Mouse (Mus musculus) adrenal gland, adult (tissue): ENCODE measurements around the gene Brd3.
"Not testable (repeated sequence)": the region's sequence is repeated elsewhere in the genome, so short reads cannot be mapped to it uniquely, and the experiment has no call there.

Experiments used
- DNase-seq, 2 experiments: peaks; one replicate each; pipeline ENCODE4 v3.0.0; 2022 to 2023; ENCODE audit warnings: low spot score in 1 of 2; ENCODE audit not compliant: inconsistent age in 2 of 2

Brd3 gene

GRCm38 (mm10) chr2:27507562-27507961 lies at the start of gene Brd3:
Gene Brd3 (minus strand): TSS chr2:27507662.
- DNase-seq: no peak

DNA sequence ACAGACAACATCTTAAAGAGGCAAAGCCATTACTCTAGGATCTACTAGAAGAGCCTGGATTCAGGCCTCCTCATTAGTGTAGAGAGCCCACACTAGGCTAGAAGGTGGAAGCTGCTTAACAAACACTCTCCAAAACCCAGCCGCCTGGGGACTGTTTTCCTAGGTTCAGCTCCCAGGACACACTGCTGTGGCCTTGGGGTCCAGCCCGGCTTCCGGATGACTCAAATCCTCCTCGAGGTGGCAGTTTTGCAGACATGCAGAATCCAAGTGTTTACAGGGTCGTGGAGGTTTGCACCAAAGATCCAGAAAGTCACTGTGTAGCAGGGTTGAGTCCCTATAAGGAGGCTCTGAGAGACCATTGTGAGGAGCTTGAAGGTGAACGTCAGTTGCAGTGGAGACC lies 49.5 kb upstream of the Brd3 start:
- peak; percentile 38 to 69 for DNase-seq

DNA sequence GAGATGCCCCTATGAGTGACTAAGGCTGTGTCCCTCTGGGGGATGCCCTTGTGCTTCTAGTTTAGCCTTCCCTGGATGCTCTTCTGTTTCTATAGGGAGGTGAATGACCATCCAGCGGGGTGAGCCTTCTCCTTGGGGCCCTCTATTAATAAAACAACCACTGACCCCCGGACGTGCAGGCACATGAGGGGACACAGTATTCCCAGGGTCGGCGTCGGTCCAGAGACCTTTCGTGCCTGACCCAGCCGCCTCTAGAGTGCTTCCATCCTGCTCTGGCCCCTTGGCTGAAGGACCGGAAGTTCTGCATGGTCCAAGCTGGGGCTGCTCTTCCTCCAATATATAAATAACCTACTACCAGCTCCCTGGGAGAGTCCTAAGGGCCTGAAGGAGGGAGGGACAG lies 46.8 kb upstream of the Brd3 start:
- peak; percentile 59 to 67 for DNase-seq

GRCm38 (mm10) chr2:27552620-27553287 lies 45.3 kb upstream of the Brd3 start:
- DNase-seq: peak; percentile 70 to 93

DNA sequence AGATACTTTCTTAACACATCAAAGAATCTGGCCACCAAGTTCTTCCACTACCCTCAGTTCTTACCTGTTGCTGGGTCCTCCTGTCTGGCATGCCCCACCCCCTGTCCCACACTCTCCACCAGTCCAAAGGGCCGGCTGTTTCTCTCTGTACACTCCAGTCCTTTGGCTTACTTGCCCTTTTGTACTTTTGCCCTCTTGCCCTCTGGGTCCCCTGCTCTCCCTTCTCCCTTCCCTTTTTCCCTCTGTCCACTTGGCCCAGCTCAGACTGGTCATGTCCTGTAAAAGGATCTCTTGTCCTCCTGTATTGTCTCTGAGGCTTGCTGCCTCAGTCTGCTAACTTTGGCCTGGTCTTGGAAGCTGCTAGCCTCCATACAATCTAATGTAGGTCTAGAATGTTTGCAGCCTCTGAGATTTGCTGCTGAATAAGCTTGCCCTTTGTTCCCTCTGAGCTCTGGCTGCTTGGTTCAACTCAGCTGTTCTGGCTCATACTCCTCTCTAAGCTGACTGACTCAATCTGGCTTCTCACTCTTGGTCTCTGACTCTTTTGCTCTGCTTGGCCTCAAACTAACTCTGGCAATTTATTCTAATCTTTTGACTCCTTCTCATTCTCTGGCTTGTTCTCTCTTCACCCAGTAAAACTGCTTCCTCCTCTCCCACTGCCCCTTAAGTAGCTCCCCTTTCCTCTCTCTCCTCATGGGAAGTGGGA lies 41.4 kb upstream of the Brd3 start:
- no peak for DNase-seq

- no peak for DNase-seq
These were observed 40.5 kb upstream of the Brd3 start for GRCm38 (mm10) chr2:27547986-27548385.

- no peak for DNase-seq
These were observed 39.9 kb upstream of the Brd3 start for GRCm38 (mm10) chr2:27547326-27547725.

DNA sequence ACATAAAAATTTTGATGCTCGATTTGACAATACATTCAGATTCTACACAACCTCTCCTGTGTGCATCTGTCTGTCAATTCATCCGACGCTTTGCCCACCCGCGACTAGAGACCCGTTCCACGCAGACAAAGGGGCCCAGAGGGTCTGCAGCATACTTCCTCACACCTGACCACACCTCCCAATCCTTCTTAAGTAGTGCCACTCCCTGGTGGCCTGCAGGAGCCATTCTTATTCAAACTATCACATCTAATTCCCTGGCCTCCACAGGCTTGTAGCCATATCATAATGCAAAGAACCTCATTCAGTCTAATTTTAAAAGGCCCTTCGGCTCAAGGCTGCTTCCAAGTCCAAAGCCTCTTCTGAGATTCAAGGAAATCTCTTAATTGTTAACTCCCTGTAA lies 38.6 kb upstream of the Brd3 start:
- DNase-seq: not testable (repeated sequence)

GRCm38 (mm10) chr2:27545517-27545916 lies 38.1 kb upstream of the Brd3 start:
- DNase-seq: not testable (repeated sequence)

GRCm38 (mm10) chr2:27544613-27545012 lies 37.2 kb upstream of the Brd3 start:
- DNase-seq: no peak

DNA sequence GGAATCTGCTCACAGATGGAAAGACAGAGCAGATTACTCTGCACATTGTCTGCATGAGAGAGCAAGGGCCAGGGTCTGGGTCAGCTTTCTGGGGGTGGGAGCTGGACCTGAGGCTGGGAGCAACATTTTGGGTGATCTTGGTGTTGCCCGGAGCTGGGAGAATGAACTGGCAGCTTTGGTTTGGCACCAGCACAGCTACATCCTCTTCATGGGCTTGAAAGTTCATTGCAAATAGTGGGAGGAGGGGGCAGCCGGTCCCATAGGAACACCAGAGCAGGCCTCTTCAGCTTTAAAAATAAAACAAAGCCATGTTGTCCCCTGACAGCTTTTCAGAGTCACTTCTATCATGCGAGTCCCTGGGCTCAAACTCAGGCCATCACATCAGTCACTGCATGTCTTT lies 33.8 kb upstream of the Brd3 start:
- no peak for DNase-seq

DNA sequence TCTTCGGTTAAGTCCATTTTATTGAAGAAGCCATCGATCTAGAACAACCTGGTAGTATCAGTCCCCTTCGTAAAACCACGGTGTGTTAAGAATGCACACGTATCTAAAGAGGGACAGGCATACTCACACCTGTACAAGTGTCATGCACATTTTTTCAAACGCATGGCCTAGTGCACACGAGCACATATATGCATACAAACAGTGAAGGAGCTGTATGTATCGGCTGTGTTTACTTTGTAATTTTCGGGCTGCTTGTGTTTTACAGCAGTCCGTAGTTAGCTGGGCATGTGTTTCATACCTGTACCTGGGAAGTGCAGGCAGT lies 33.0 kb upstream of the Brd3 start:
- DNase-seq: peak in 1 of 2 experiments; percentile 26

- peak; percentile 99 for DNase-seq
These were observed 32.5 kb upstream of the Brd3 start for GRCm38 (mm10) chr2:27539772-27540514.

GRCm38 (mm10) chr2:27539336-27539735 lies 31.9 kb upstream of the Brd3 start:
- peak in 1 of 2 experiments; percentile 61 for DNase-seq

GRCm38 (mm10) chr2:27538455-27539330 lies 31.2 kb upstream of the Brd3 start:
- not testable (repeated sequence) for DNase-seq

DNA sequence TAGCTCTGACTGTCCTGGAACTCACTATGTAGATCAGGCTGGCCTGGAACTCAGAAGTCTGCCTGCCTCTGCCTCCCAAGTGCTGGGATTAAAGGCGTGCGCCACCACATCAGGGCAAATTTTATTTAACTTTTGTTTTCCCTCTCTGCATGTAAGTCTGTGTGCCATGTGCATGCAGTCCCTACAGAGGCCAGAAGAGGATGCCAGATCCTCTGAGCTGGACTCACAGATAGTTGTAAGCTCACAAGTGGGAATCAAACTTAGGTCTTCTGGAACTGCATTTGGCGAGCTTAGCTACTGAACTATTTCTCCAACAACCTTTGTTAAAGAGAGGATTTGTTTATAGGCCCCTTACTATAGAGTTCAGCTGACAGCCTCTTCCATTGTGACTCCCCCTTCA lies 10.8 kb upstream of the Brd3 start:
- DNase-seq: no peak

DNA sequence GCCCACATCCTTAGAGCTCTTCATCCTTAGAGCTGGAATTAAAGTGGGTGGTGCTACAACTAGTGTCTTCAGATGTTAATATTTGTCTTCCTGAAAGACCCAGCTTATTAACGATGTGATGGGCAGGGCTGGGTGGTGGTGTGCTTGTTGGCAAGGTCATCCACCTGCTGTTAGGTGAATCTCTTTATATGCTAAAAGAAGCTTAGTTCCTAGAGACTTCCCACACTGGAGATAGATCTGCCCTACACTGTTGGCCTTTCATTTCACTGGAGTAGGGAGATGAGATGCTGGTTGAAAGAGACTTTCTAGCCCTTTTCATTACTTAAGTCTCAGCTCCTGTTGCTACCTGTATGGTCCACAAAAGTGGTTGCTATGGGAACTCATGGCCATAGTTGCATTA lies 8.8 kb upstream of the Brd3 start:
- DNase-seq: no peak

DNA sequence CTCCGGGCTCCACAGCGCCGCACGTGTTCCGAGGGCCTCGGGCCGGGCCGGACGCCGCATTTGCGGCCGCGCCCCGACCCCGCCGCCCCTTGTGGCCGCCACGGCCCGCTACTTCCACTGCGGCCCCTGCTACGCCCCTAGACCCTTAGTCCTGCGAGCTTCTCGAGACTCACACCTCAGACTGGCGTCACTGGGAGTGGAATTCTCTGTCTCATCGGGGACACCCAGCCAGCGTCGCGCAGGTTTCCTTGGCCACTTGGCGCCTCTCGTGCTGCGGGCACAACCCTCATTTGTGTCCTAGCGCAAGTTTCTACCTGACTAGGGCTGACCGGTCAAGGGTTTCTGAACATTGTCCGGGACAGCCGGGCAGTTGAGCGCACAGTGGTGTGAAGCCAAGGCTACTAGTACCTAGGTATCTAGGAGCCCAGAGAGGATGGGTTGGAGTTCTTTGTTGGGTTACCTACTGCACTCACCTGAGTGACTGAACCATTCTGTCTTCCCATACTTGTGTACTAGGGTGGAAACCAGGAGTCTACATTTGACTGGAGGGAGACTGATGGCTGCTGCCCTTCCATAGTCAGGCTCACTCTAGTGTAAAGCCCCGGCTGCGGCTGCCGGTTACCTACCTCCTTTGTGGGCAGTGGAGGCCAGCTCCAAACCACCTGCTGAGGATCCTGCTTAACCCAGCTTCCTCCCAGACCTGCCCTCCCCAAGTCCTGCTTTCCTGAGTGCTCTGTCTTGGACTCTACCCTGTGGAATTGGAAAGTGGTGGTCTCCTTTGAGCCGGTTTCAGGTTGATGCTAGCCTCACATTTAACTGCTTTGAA lies 8.1 kb upstream of the Brd3 start:
- DNase-seq: no peak

DNA sequence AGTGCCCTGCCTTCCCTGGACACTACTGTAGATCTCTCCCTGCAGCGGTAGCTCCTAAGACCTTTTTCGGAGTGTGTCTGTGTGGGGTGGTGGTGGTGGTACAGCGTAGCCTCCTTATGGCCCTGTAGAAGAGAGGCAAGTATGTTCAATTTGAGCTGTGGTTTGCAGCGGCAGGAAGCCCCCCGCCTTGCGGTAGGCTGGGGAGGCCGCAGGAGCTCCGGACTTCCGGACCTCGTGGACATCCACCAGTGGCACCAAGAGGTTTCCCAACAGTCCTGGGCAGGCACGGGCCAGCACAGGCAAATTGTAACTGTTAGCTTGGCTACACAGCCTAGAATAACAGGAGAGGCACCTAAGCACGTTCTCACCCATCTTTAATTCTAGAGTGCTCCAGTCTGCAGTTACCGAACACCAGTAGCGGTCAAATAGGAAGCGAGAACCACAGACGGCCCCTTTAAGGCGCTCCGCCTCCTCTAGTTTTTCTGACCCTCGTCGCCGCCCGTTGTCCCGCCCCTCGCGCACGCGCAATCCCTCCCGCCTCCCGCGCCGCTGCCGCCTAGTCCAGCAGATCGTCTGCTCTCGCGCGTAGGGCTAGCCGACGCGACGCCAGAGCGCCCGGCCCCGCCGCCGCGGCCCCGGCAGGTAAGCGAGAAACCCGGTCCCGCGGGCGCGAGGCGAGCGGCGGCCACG lies 7.3 kb upstream of the Brd3 start, which contains the start of gene Wdr5:
Wdr5 (plus strand) TSS at position 519 of the 690 bp plus-strand sequence.
- peak; percentile 97 to 100 for DNase-seq

- DNase-seq: no peak
These were observed 6.4 kb upstream of the Brd3 start for GRCm38 (mm10) chr2:27513861-27514260.
